Mouse (Mus musculus): ENCODE measurements around the gene Fam71e1.

DNA sequence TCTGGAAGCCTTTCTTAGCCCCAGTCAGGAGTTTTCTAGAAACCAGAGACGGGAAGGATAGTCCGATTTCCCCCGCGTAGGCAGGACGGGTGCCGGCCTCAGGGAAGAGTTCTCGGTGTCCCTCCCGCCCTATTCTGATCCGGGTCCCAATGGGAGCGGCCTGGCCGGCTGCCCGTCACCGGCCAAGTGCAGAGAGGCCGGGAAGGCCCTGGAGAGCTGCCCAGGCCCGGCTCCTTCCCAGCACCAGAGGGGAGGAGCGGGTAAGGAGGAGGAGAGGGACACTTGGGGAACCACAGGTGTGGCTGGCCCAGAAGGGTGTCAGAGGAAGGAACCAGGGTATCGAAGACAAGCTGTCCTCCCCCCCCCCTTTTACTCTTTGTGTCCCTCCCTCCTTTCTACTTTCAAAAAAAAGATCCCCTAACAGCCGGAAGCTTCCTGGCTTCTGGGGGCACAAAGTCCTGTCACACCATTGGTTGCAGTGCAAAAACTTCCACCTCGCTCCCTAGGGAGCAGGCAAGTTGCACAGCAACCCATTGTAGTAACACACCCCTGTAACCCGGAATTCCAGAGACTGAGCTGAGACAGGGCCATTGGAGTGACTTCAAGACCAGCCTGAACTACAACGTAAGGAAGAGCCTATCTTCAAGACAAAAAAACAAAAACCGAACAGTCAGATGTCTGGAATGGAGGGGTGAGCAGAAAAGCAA is 28.9 kb downstream of the Fam71e1 start:
- TF ChIP-seq CTCF (conservative IDR thresholded peaks at IDR 0.05; ENCODE audit: low read length): no peak
- no peak for TF ChIP-seq POU5F1 (IDR thresholded peaks at IDR 0.05; ENCODE audit: borderline replicate concordance, low read length)
